Mouse (Mus musculus) monocyte, adult 2 months (primary cell): ENCODE measurements around the gene Inpp5b.
A peak's percentile ranks its signal among the peaks of the same experiment; 100 is the strongest.
"Not testable (repeated sequence)": the region's sequence is repeated elsewhere in the genome, so short reads cannot be mapped to it uniquely, and the experiment has no call there.

Source experiments
- DNase-seq, 2 experiments: peaks; one replicate each; pipeline ENCODE4 v3.0.0; 2022; ENCODE audit warnings: low spot score in 2 of 2, low read depth in 1 of 2

The Inpp5b gene

GRCm38 (mm10) chr4:124741376-124742343, at the start of gene Inpp5b:
Gene Inpp5b (plus strand): TSS chr4:124741850.
- DNase-seq, result peak in 1 of 2 experiments; percentile 38

DNA sequence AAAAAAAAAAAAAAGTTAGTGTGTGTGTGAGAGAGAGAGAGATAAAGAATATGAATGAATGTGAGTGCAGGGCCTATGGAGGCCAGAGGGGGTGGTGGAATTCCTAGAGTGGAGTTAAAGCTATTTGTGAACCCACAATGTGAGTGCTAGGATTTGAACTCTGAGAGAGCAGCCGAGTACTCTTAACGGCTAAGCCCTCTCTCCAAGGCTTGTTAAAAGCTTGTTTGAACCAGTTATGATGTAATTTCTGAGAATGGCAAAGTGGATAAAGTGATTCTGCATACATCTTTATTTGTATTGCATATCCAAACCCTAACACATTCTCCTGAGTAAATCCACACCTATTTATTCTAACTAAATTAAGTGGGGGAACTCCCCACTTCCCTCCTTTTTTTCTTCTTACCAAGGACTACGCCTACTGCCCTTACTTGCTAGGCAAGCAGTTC, 49.2 kb upstream of the Inpp5b start:
- DNase-seq, result no peak

- peak; percentile 52 to 69 for DNase-seq
These were observed 48.3 kb upstream of the Inpp5b start, which contains the start of gene Utp11 for GRCm38 (mm10) chr4:124693135-124693894. Gene Utp11 (minus strand): TSS chr4:124693600.

GRCm38 (mm10) chr4:124694572-124694971, 47.1 kb upstream of the Inpp5b start:
- DNase-seq, result no peak

GRCm38 (mm10) chr4:124695786-124696516, 45.7 kb upstream of the Inpp5b start:
- no peak for DNase-seq

DNA sequence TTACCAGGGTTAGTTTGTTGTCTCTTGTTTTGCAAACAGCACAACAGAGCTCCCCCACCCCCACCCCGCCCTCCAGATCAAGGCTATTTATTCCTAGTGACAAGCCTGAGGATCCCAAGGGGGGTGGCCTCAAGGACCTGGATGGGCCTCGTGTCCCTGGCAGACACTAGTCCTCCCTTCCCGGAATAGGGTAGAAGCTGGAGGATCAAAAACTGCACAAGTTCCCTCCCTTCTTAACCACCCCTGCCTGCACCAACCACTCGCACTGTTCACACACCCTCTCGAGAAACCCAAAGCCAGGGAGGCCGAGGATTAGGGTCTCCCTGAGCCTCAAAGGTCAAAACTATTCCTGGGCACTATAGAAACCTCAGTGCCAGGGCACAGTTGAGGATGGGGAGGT, 41.9 kb upstream of the Inpp5b start:
- DNase-seq, result no peak

- no peak for DNase-seq
These were observed 41.2 kb upstream of the Inpp5b start, which contains the start of gene Fhl3 for GRCm38 (mm10) chr4:124700248-124700971. Gene Fhl3 (plus strand): TSS chr4:124700701.

GRCm38 (mm10) chr4:124701052-124701845, 40.4 kb upstream of the Inpp5b start:
- DNase-seq, result no peak

- no peak for DNase-seq
These were observed 39.7 kb upstream of the Inpp5b start for GRCm38 (mm10) chr4:124701916-124702315.

- DNase-seq, result no peak
These were observed 38.2 kb upstream of the Inpp5b start for GRCm38 (mm10) chr4:124703406-124703805.

DNA sequence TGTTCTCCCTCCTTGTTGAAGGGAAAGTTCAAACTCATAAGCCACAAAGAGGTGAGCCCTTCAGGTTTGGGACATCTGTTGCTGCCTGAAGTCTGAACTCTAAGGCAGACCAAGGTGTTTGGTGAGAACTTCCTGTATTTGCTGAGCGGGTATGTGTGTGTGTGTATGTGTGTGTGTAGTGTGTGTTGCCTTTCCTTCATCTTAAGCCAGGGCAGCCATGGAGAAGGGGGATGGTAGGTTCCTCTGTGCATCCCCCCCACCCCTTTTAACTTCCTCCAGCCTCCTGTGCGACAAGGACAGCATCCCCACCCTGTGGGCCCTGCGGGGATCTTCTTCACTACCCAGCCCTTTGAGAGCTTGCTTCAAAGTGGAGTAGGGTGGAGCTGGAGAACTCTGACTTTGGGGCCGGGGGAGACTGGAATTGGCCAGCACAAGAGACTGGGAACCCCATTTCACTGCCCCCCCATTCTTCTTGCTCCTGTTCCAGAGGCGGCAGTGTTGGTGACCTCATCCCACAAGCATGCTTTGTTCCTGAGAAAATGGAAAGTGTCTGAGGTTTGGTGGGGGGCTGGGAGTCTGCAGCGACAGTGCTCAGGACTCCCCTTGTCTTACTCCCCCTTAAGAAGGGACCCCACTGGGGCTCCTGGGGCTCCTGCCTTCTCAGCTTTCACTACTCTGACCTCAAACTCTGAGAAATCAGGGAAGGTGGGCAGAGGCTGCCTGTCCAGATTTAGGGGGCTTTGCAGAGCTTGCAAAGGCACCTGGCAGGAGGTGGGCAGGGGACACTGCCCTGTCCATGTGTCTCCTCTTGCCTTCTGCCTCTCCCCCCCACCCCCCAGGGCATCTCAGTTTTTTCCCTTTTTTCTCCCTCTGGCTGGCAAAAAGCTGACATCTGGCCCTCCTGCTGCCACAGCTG, 37.5 kb upstream of the Inpp5b start:
- no peak for DNase-seq

GRCm38 (mm10) chr4:124704797-124705474, 36.7 kb upstream of the Inpp5b start:
- no peak for DNase-seq

DNA sequence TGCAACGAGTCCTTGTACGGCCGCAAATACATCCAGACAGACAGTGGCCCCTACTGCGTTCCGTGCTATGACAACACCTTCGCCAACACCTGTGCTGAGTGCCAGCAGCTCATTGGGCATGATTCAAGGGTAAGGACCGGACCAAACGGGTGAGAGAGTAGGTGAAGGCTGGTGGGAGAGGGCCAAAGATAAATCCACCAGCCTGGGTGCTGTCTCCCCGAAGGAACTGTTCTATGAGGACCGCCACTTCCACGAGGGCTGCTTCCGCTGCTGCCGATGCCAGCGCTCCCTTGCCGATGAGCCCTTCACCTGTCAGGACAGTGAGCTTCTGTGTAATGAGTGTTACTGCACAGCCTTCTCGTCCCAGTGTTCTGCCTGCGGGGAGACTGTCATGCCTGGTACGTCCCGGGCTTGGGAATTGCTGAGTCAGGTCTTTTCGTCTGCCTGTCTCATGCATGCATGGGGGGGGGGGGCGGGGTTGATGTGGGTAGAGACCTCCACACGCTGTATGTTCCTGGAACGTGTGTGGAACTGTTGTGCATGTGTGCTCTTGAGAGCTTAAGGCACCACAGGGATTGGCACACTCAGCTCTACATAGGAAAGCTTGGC, 35.9 kb upstream of the Inpp5b start:
- no peak for DNase-seq

DNA sequence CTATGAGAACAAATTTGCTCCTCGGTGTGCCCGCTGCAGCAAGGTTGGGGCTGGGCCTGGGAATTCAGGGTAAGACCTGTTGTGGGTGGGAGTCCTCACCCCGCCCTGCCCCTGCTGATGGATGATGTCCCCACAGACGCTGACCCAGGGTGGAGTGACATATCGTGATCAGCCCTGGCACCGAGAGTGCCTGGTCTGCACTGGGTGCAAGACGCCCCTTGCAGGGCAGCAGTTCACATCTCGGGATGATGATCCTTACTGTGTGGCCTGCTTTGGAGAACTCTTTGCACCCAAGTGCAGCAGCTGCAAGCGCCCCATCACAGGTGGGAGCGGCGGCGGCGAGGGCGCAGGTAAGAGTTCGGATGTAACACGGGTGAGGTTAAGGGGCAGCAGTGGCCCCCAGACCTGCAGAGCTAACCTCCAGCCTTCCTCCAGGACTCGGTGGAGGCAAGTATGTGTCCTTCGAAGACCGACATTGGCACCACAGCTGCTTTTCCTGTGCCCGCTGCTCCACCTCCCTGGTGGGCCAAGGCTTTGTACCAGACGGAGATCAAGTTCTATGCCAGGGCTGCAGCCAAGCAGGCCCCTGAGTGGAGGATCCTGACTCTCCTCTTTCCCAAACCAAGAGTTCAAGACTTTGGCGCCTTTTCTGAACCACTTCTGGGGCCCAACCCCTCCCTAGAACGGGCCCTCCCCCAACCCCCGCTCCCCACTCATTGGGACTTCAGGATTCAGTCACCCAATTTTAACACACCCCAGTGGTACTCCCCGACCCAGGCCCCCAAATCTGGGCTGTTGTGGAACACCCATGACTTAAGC, 34.1 kb upstream of the Inpp5b start:
- not testable (repeated sequence) for DNase-seq

DNA sequence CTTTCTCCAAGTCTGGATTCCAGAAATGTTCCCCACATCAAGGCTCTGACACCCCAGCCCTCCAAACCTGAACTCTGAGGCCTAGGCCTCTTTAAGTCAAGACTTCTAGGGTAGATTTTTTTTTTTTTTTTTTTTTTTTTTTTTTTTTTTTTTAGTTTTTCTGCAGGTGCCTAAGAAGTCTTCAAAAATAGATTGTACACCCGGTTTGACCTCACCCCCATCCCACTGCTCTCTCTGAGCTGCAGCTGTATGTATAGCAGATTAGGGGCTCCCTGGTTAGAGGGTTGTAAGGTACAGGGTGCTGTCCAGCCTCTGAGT, 33.5 kb upstream of the Inpp5b start:
- DNase-seq, result not testable (repeated sequence)

- DNase-seq, result peak; percentile 33 to 63
These were observed 32.9 kb upstream of the Inpp5b start for GRCm38 (mm10) chr4:124708518-124709477.
